8 mouse cellular contexts compared by ENCODE assay signal in genomic region chrX:11629906-11630305, GRCm38 (mm10).
DNase-seq lines count a peak whose midpoint lies in the region; ATAC-seq and TF ChIP-seq lines count a peak whose summit lies in the region.

No protein-coding gene starts in this region.

- peak; percentile 73 for TF ChIP-seq CTCF in intestine, postnatal 0 days (IDR thresholded peaks at IDR 0.05; ENCODE audit: low read depth)
- TF ChIP-seq CTCF in midbrain, postnatal 0 days (IDR thresholded peaks at IDR 0.05) = peak; percentile 59

- no peaks in the 10 kb centered on the region for H3K36me3 ChIP-seq in intestine, postnatal 0 days (ENCODE audit: control insufficient read depth, insufficient read depth)
- H3K36me3 ChIP-seq in intestine, embryonic 16.5 days (ENCODE audit: control insufficient read depth, insufficient read depth, low read length) = no peaks in the 10 kb centered on the region
- no peaks in the 10 kb centered on the region for H3K36me3 ChIP-seq in midbrain, postnatal 0 days (ENCODE audit: insufficient read depth, low read length)
- H3K36me3 ChIP-seq in forebrain, embryonic 14.5 days (ENCODE audit: control insufficient read depth, insufficient read depth, low read length) = no peaks in the 10 kb centered on the region

- no peak for ATAC-seq in intestine, postnatal 0 days
- ATAC-seq in intestine, embryonic 16.5 days = no peak
- no peak for ATAC-seq in midbrain, postnatal 0 days (ENCODE audit: low FRiP score)
- no peak for ATAC-seq in forebrain, embryonic 14.5 days

- no peak overlapping the region for H3K4me2 ChIP-seq in intestine, postnatal 0 days (replicated peaks; ENCODE audit: low read depth)
- no peak overlapping the region for H3K4me2 ChIP-seq in intestine, embryonic 16.5 days (ENCODE audit: low read depth, low read length)
- no peak overlapping the region for H3K4me2 ChIP-seq in midbrain, postnatal 0 days (ENCODE audit: low read depth, low read length, poor library complexity, severe bottlenecking)
- H3K4me2 ChIP-seq in forebrain, embryonic 14.5 days (ENCODE audit: low read length) = no peak overlapping the region

- no peak overlapping the region for H3K9ac ChIP-seq in intestine, postnatal 0 days (ENCODE audit: low read depth, low read length)
- H3K9ac ChIP-seq in intestine, embryonic 16.5 days (ENCODE audit: low read depth, low read length) = no peak overlapping the region
- no peak overlapping the region for H3K9ac ChIP-seq in midbrain, postnatal 0 days (replicated peaks; ENCODE audit: low read length, poor library complexity, severe bottlenecking)
- H3K9ac ChIP-seq in forebrain, embryonic 14.5 days (ENCODE audit: low read length) = no peak overlapping the region

- H3K4me1 ChIP-seq in intestine, postnatal 0 days (replicated peaks; ENCODE audit: control insufficient read depth, insufficient read depth, low read length) = no peaks in the 10 kb centered on the region
- no peaks in the 10 kb centered on the region for H3K4me1 ChIP-seq in intestine, embryonic 16.5 days (ENCODE audit: control insufficient read depth, insufficient read depth, low read length)
- H3K4me1 ChIP-seq in midbrain, postnatal 0 days (ENCODE audit: insufficient read depth, low read length) = no peaks in the 10 kb centered on the region
- peaks cover 2% of the 10 kb centered on the region; the same call in 1 of the 2 replicates for H3K4me1 ChIP-seq in forebrain, embryonic 14.5 days (ENCODE audit: control insufficient read depth, insufficient read depth, low read length)

- no peak overlapping the region for H3K27ac ChIP-seq in intestine, postnatal 0 days (ENCODE audit: low read depth, low read length)
- H3K27ac ChIP-seq in intestine, embryonic 16.5 days (ENCODE audit: low read length) = no peak overlapping the region
- no peak overlapping the region for H3K27ac ChIP-seq in midbrain, postnatal 0 days (ENCODE audit: low read depth, low read length)
- H3K27ac ChIP-seq in forebrain, embryonic 14.5 days (ENCODE audit: low read depth, low read length) = no peak overlapping the region

- 13% methylated on average over 1 of the region's 1 CpGs for WGBS in intestine, postnatal 0 days
- 35% methylated on average over 1 of the region's 1 CpGs for WGBS in intestine, embryonic 16.5 days
- 47% methylated on average over 1 of the region's 1 CpGs for WGBS in midbrain, postnatal 0 days
- 45% methylated on average over 1 of the region's 1 CpGs for WGBS in forebrain, embryonic 14.5 days

- intact Hi-C loops in heart, postnatal 10 days (cut with DNase I) = loop anchor here (5.0 to 10.0 kb wide), 3 partner anchors 87 to 622 kb away; no protein-coding TSS in a partner anchor

- no peaks in the 10 kb centered on the region for H3K27me3 ChIP-seq in intestine, postnatal 0 days (replicated peaks; ENCODE audit: control insufficient read depth, insufficient read depth, low read length)
- H3K27me3 ChIP-seq in intestine, embryonic 16.5 days (replicated peaks; ENCODE audit: control insufficient read depth, insufficient read depth, low read length) = peaks cover 5% of the 10 kb centered on the region; the same call in 1 of the 2 replicates
- no peaks in the 10 kb centered on the region for H3K27me3 ChIP-seq in midbrain, postnatal 0 days (ENCODE audit: insufficient read depth, low read length)
- H3K27me3 ChIP-seq in forebrain, embryonic 14.5 days (replicated peaks; ENCODE audit: control insufficient read depth, insufficient read depth, low read length) = no peaks in the 10 kb centered on the region

- no peak overlapping the region for H3K4me3 ChIP-seq in intestine, postnatal 0 days (ENCODE audit: low read depth, low read length)
- no peak overlapping the region for H3K4me3 ChIP-seq in intestine, embryonic 16.5 days (ENCODE audit: low read length)
- H3K4me3 ChIP-seq in midbrain, postnatal 0 days (ENCODE audit: low read depth, low read length) = no peak overlapping the region
- no peak overlapping the region for H3K4me3 ChIP-seq in forebrain, embryonic 14.5 days (ENCODE audit: low read depth, low read length)

- no peaks in the 10 kb centered on the region for H3K9me3 ChIP-seq in intestine, postnatal 0 days (ENCODE audit: control insufficient read depth)
- no peaks in the 10 kb centered on the region for H3K9me3 ChIP-seq in intestine, embryonic 16.5 days (ENCODE audit: control insufficient read depth, low read length)
- no peaks in the 10 kb centered on the region for H3K9me3 ChIP-seq in midbrain, postnatal 0 days (ENCODE audit: low read length)
- no peaks in the 10 kb centered on the region for H3K9me3 ChIP-seq in forebrain, embryonic 14.5 days (replicated peaks; ENCODE audit: control insufficient read depth, low read length)

- peak; percentile 18 to 31 for DNase-seq in CD8-positive naive resting alpha-beta T cell, adult 2 months (ENCODE audit: low read depth in 2 of 2, low spot score in 2 of 2)
- peak; percentile 55 for DNase-seq in brain, adult 2 months (ENCODE audit: low read depth, low spot score)
- peak; percentile 55 to 57 for DNase-seq in heart, postnatal 10 days
- peak; percentile 47 for DNase-seq in midbrain, postnatal 0 days (ENCODE audit: low spot score)
- DNase-seq in forebrain, embryonic 14.5 days (ENCODE audit: low spot score) = no peak
- DNase-seq in ovary, adult 18-20 months (ENCODE audit: low spot score) = no peak

Comparison
In these comparisons a context has a peak if more than half of its experiments do, and no peak if none do; other contexts are left out.
1. DNase-seq: peak in CD8-positive naive resting alpha-beta T cell, adult 2 months (2 of 2), brain, adult 2 months (single experiment), heart, postnatal 10 days (2 of 2) and midbrain, postnatal 0 days (single experiment); none in forebrain, embryonic 14.5 days (single experiment) and ovary, adult 18-20 months (single experiment).